Mouse (Mus musculus) CD8-positive naive resting alpha-beta T cell, adult 2 months (primary cell): ENCODE measurements around the gene 4921536K21Rik.

ENCODE experiments used
- DNase-seq, 2 experiments: peaks; one replicate each; pipeline ENCODE4 v3.0.0; 2022; ENCODE audit warnings: low read depth in 2 of 2, low spot score in 2 of 2

4921536K21Rik gene

GRCm38 (mm10) chr11:3855846-3856245, 39.1 kb downstream of the 4921536K21Rik start:
- no peak for DNase-seq

GRCm38 (mm10) chr11:3854156-3854555, 40.7 kb downstream of the 4921536K21Rik start:
- no peak for DNase-seq

- DNase-seq, result no peak
Measured at GRCm38 (mm10) chr11:3853481-3854034, 41.3 kb downstream of the 4921536K21Rik start.

GRCm38 (mm10) chr11:3853031-3853430, 41.9 kb downstream of the 4921536K21Rik start:
- no peak for DNase-seq

GRCm38 (mm10) chr11:3851872-3852271, 43.0 kb downstream of the 4921536K21Rik start:
- no peak for DNase-seq

GRCm38 (mm10) chr11:3850746-3851277, 44.1 kb downstream of the 4921536K21Rik start:
- DNase-seq, result no peak

DNA sequence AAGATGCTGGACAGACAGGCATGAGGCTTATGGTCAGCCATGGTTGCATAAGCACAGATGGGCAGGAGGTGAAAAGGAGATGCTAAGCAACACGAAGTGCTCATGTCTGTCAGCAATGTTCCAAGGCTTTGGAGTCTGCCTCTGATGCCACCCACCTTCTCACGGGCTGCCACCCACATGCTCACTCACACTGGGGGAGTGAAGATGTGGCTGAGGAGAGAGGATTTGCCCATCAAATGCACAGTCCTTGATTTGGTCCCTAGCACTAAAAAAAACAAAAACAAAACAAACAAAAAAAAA, 44.6 kb downstream of the 4921536K21Rik start:
- DNase-seq, result no peak

- DNase-seq, result no peak
Measured at GRCm38 (mm10) chr11:3849469-3850314, 45.2 kb downstream of the 4921536K21Rik start.

DNA sequence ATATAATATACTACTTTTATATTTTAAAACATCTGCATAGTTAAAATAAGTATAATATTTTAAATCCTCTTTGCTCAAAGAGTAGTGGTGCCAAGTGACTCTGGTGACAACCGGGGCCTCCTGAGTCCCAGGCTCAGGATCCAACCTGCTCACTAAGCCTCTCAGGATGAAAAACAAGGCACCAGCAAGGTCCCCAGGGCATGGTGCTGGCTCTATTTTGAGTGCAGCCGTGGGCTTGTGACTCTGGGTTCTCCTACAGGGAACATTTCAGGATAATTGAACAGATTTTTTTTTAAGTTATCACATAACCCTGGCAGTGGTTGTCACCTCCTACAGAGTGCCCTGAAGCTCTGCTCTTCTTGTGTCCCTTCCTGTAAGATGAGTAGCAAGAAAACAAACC, 48.5 kb downstream of the 4921536K21Rik start:
- no peak for DNase-seq

DNA sequence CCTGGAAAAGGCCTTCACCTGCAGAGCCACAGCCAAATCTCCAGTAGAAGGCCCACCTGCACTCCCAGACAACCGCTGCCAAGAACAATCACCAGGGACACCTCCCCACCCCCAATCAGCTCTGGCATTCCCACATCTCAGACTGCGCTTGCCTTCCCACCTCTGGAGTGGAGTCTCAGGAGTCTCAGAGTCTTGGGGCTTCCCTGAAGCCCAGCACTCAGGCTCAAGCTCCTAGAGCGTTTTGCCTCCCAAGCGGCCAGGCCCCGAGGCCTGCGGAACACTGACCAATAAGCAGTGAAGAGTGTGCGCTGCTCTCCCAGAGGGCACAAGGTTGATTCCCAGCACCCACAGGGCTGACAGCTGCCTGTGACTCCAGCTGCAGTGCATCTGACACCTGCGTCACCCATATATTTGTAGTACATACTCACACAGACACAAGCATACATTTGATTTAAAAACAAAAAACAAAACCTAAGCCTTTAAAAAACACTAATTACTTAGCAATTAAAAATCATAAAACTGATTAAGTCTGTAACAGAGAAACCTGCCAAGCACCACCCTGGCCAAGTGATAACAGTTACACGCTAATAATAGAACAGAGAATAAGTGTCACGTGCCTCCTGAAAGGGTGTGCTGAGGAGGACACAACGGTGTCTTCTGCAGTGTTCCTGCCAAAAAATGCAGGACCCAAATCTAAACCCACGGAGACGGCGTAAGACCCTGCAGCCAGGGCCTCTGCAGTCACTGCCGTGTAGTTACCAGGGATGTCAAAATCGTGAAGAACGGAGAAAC, 50.8 kb downstream of the 4921536K21Rik start:
- no peak for DNase-seq
